Mouse (Mus musculus) neural tube, embryonic 11.5 days (tissue): ENCODE measurements around the gene Gm29776. TPM values are rescaled to one million over a fixed set of nuclear protein-coding genes. Genes with fewer than 3 reads are reported as not detected.

Experiments used
- ATAC-seq: fragments of 200-750 bp; cut with Nextera tagmentation; 2 replicates; pipeline ENCODE4 v1.8.0; 2017; ENCODE audit warnings: moderate number of reproducible peaks, mild to moderate bottlenecking, moderate TSS enrichment, moderate library complexity; ENCODE audit not compliant: insufficient read depth, low FRiP score, low TSS enrichment
- DNase-seq: peaks from one replicate; pipeline ENCODE4 v3.0.0-alpha.2; 2015; ENCODE audit warnings: low spot score
- H3K27ac ChIP-seq: fragments of 300-500 bp; sonication (generic); 2 replicates; pipeline ENCODE4 v1.5.1; 2014; ENCODE audit warnings: low read depth, mild to moderate bottlenecking, low read length
- H3K27me3 ChIP-seq: fragments of 300-500 bp; sonication (generic); 2 replicates; pipeline ENCODE4 v1.6.1; 2014; ENCODE audit warnings: mild to moderate bottlenecking, low read length, mixed read lengths; ENCODE audit not compliant: control insufficient read depth, insufficient read depth
- H3K36me3 ChIP-seq: fragments of 300-500 bp; sonication (generic); 2 replicates; pipeline ENCODE4 v1.6.1; 2014; ENCODE audit warnings: mild to moderate bottlenecking, low read length, moderate library complexity, mixed read lengths; ENCODE audit not compliant: control insufficient read depth, insufficient read depth
- H3K4me1 ChIP-seq: fragments of 300-500 bp; sonication (generic); 2 replicates; pipeline ENCODE4 v1.6.1; 2014; ENCODE audit warnings: low read length, mixed read lengths; ENCODE audit not compliant: control insufficient read depth, insufficient read depth
- H3K4me2 ChIP-seq: fragments of 300-500 bp; sonication (generic); 2 replicates; pipeline ENCODE4 v1.6.1; 2014; ENCODE audit warnings: low read depth, mild to moderate bottlenecking, moderate library complexity
- H3K4me3 ChIP-seq: fragments of 300-500 bp; sonication (generic); 2 replicates; pipeline ENCODE4 v1.5.1; 2014; ENCODE audit warnings: low read depth, low read length
- H3K9ac ChIP-seq: fragments of 300-500 bp; sonication (generic); 2 replicates; pipeline ENCODE4 v1.6.1; 2014; ENCODE audit warnings: mild to moderate bottlenecking, low read length
- H3K9me3 ChIP-seq: fragments of 300-500 bp; sonication (generic); 2 replicates; pipeline ENCODE4 v1.6.1; 2016; ENCODE audit warnings: low read length; ENCODE audit not compliant: control insufficient read depth
- WGBS: fragments of 180-500 bp; shearing (Covaris S2); extraction: QIAGEN DNeasy Blood & Tissue Kit; methylation state at CpG from one replicate; pipeline ENCODE4 v1.1.7; 2014; 5-methylcytosine and 5-hydroxymethylcytosine counted together
- polyA plus RNA-seq: library from polyadenylated mRNA; unstranded; fragments of >200 nt; fragmentation: Nextera tagmentation; extraction: Ambion mirVana; gene quantifications from 2 replicates; pipeline ENCODE4 v1.2.1, GENCODE M21; 2014

Gm29776 gene
- 0.16 and 0.30 TPM in 2 replicates for polyA plus RNA-seq

- H3K9ac ChIP-seq, result no peak within 1 kb of the TSS
- DNase-seq (no peak), ATAC-seq (no peak)
- H3K36me3 ChIP-seq, result no peaks in the 10 kb centered on the region
- no peak within 1 kb of the TSS for H3K4me3 ChIP-seq
- 63% methylated on average over 4 of the region's 4 CpGs for WGBS
- no peaks in the 10 kb centered on the region for H3K27me3 ChIP-seq
- H3K9me3 ChIP-seq, result no peaks in the 10 kb centered on the region
- H3K4me2 ChIP-seq, result no peak within 1 kb of the TSS
- H3K27ac ChIP-seq, result no peak within 1 kb of the TSS
- H3K4me1 ChIP-seq, result no peaks in the 10 kb centered on the region
These were observed at the start of gene Gm29776 for GRCm38 (mm10) chr14:54698733-54699132. Gene Gm29776, minus strand, starts transcription at chr14:54698833.

DNA sequence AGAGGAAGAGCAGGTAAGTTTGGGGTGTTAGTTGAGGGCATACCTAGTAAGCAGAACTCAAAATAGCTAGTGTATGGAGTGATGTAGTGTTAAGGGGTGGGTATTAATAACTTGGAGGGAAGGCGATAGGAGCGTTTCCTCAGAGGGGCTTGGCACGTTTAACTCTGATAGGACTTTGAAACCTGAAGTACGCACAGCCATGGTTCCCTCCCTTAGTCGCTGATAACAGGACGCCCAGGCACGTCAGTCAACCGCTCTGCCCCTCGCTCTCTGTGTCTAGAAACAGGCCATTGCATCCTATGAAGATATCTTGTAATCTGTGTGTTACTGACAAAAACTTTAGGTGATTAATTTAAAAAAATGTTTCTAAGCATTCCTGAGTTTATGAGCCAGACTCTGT, 47.4 kb upstream of the Gm29776 start:
- no peak overlapping the region for H3K4me2 ChIP-seq
- no peak overlapping the region for H3K4me3 ChIP-seq
- H3K27me3 ChIP-seq, result no peaks in the 10 kb centered on the region
- H3K9ac ChIP-seq, result no peak overlapping the region
- DNase-seq (no peak), ATAC-seq (no peak)
- H3K36me3 ChIP-seq, result no peaks in the 10 kb centered on the region
- no peaks in the 10 kb centered on the region for H3K9me3 ChIP-seq
- H3K4me1 ChIP-seq, result no peaks in the 10 kb centered on the region
- no peak overlapping the region for H3K27ac ChIP-seq
- 93% methylated on average over 9 of the region's 9 CpGs for WGBS

DNA sequence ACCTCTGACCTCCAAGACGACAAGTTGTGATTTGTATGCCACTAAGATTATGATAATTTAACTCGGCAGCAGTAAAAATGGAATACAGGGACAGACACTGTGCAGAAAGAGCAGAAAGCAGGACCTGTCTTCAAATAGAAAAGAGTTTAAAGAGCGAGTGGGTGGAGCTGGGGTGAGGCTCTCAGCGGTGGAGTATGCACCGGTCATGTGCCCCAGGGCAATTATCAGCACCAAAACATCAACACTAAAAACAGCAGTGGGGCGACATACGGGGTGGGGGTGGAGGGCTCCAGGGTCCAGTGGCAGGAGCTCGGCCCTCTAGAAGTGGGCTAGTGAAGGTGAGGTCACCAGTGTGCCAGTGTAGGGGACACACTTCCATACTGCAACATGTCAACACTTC, 45.8 kb upstream of the Gm29776 start:
- Histone ChIP-seq H3K27me3 (no peaks in the 10 kb centered on the region), H3K9ac (no peak overlapping the region), H3K4me1 (no peaks in the 10 kb centered on the region), H3K27ac (no peak overlapping the region), H3K36me3 (no peaks in the 10 kb centered on the region), H3K9me3 (no peaks in the 10 kb centered on the region), H3K4me2 (no peak overlapping the region), H3K4me3 (no peak overlapping the region)
- 69% methylated on average over 8 of the region's 8 CpGs for WGBS
- DNase-seq, result no peak
- no peak for ATAC-seq

DNA sequence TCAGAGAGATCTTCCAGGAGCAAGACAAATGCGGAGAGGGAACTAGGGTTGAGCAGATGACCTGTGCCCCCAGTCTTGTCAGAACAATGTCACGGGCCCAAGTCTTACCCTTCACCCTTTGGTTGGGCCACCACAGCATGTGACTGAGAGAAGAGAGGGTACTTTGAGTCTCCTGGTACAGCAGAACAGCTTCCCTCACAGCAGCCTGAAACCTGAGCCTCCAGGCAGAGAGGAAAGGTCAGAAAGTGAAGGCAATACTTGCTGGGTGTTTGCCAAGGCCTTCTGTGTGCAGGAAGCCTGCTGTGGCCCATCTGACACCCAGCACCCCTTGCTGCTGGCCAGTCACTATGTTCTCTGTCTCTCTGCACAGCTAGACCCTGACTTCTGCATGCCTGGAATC, 43.7 kb upstream of the Gm29776 start:
- ATAC-seq (no peak), DNase-seq (no peak)
- H3K27me3 ChIP-seq, result no peaks in the 10 kb centered on the region
- H3K9ac ChIP-seq, result no peak overlapping the region
- H3K4me1 ChIP-seq, result no peaks in the 10 kb centered on the region
- no peak overlapping the region for H3K27ac ChIP-seq
- H3K36me3 ChIP-seq, result no peaks in the 10 kb centered on the region
- no peak overlapping the region for H3K4me3 ChIP-seq
- 69% methylated on average over 2 of the region's 2 CpGs for WGBS
- no peak overlapping the region for H3K4me2 ChIP-seq
- no peaks in the 10 kb centered on the region for H3K9me3 ChIP-seq

GRCm38 (mm10) chr14:54741721-54742120, 43.1 kb upstream of the Gm29776 start:
- Histone ChIP-seq H3K9ac (no peak overlapping the region), H3K4me3 (no peak overlapping the region), H3K4me2 (no peak overlapping the region), H3K4me1 (no peaks in the 10 kb centered on the region), H3K27ac (no peak overlapping the region), H3K36me3 (no peaks in the 10 kb centered on the region), H3K27me3 (no peaks in the 10 kb centered on the region), H3K9me3 (no peaks in the 10 kb centered on the region)
- 90% methylated on average over 6 of the region's 6 CpGs for WGBS
- ATAC-seq (no peak), DNase-seq (no peak)

DNA sequence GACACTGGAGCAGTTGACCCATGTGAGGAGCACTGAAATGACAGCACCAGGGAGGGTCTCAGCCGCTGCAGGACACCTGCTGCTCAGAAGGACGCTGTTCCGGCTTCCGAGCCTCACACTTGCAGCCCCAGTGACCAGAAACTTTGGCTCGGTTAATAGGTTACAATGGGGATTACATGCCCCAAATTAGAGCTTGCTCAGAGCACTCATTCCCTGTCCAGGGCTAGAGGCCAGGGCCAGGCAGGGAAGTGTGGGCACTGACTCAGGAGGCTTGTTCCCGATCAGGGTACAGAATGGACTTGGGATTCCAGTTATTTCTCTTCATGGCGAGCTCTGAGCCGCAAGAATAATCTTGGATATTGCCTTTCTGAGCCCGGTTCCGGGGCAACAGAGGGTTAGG, 39.0 kb upstream of the Gm29776 start:
- Histone ChIP-seq H3K27ac (no peak overlapping the region), H3K4me3 (no peak overlapping the region)

DNA sequence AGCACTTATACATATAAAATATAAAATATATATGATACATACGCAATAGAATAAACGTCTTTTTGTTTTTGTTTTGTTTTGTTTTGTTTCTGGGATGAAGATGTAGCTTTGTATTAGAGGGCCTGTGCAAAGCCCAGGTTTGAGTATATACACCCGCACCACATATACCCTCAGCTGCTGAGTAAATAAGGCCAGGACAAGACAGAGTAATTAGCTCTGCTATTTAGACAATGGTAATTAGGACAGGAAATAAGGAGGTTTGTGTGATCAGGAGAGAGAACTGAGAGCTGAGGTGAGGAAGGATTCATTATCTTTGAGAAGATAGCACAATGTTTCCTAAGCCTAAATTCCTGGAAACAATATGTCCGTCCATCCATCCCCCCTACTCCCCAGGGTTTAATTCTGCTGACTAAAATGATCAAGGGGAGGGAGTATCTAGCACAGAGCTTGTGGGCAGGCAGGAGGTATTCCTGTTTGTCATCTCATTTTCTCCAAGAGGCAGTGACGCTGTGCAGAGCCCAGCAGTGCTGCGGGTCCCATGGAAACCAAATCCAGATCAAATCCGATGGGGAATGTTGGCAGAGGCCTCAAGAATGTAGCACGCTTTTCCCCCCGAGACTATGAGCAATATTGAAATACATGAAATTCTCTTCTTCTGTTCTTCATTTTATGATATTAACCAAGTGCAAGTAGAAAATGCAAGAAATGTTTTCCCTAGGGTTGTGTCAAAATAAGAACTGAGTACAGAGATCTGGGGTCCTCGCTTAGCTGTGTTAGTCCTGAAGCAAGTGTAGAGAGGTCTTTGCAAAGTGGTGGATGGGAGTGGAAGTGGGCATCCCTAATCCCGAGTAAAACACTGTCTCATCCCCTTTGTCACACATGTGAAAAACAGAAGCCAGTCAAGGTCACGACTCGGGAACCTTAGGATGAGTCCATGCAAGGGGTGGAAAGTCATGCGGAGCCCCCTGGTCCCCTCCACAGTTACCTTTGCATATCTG, 38.2 kb upstream of the Gm29776 start:
- Histone ChIP-seq H3K9me3 (no peaks in the 10 kb centered on the region), H3K4me2 (no peak overlapping the region), H3K27me3 (no peaks in the 10 kb centered on the region), H3K9ac (no peak overlapping the region), H3K4me1 (no peaks in the 10 kb centered on the region), H3K4me3 (no peak overlapping the region), H3K27ac (no peak overlapping the region), H3K36me3 (no peaks in the 10 kb centered on the region)
- WGBS, result 84% methylated on average over 14 of the region's 14 CpGs
- ATAC-seq (no peak), DNase-seq (no peak)

More for the DNA sequence above, 39.0 kb upstream of the Gm29776 start:
- no peak for DNase-seq
- 80% methylated on average over 10 of the region's 10 CpGs for WGBS
- no peak overlapping the region for H3K4me2 ChIP-seq
- ATAC-seq, result no peak
- H3K36me3 ChIP-seq, result no peaks in the 10 kb centered on the region
- no peaks in the 10 kb centered on the region for H3K9me3 ChIP-seq
- H3K27me3 ChIP-seq, result no peaks in the 10 kb centered on the region
- no peaks in the 10 kb centered on the region for H3K4me1 ChIP-seq
- H3K9ac ChIP-seq, result no peak overlapping the region

- Histone ChIP-seq H3K36me3 (no peaks in the 10 kb centered on the region), H3K27ac (no peak overlapping the region), H3K9me3 (no peaks in the 10 kb centered on the region), H3K9ac (no peak overlapping the region), H3K4me3 (no peak overlapping the region), H3K4me1 (no peaks in the 10 kb centered on the region), H3K4me2 (no peak overlapping the region), H3K27me3 (no peaks in the 10 kb centered on the region)
- WGBS, result 76% methylated on average over 4 of the region's 4 CpGs
- ATAC-seq (no peak), DNase-seq (no peak)
These were observed 36.6 kb upstream of the Gm29776 start for GRCm38 (mm10) chr14:54735221-54735620.

- no peaks in the 10 kb centered on the region for H3K4me1 ChIP-seq
- H3K9me3 ChIP-seq, result no peaks in the 10 kb centered on the region
- H3K27me3 ChIP-seq, result no peaks in the 10 kb centered on the region
- WGBS, result 86% methylated on average over 4 of the region's 4 CpGs
- H3K9ac ChIP-seq, result no peak overlapping the region
- ATAC-seq (no peak), DNase-seq (no peak)
- H3K36me3 ChIP-seq, result no peaks in the 10 kb centered on the region
- H3K27ac ChIP-seq, result no peak overlapping the region
- no peak overlapping the region for H3K4me2 ChIP-seq
- H3K4me3 ChIP-seq, result no peak overlapping the region
These were observed 35.4 kb upstream of the Gm29776 start for GRCm38 (mm10) chr14:54734004-54734403.
